Mouse (Mus musculus) embryonic facial prominence, embryonic 11.5 days (tissue): ENCODE measurements around the gene Prkcg. TPM values are rescaled to one million over a fixed set of nuclear protein-coding genes. Genes with fewer than 3 reads are reported as not detected.
"Not testable (repeated sequence)": the region's sequence is repeated elsewhere in the genome, so short reads cannot be mapped to it uniquely, and the experiment has no call there.

Source experiments
- ATAC-seq: fragments of 200-750 bp; cut with Nextera tagmentation; replicated peaks from 2 replicates; pipeline ENCODE4 v1.8.0; 2017; ENCODE audit warnings: low read depth; ENCODE audit not compliant: insufficient number of reproducible peaks, low FRiP score, low TSS enrichment
- DNase-seq: peaks from one replicate; pipeline ENCODE4 v3.0.0-alpha.2; 2015; ENCODE audit warnings: low spot score
- H3K27ac ChIP-seq: fragments of 300-500 bp; sonication (generic); replicated peaks from 2 replicates; pipeline ENCODE4 v1.5.1; 2014; ENCODE audit warnings: mild to moderate bottlenecking, low read depth, low read length, control low read depth
- H3K27me3 ChIP-seq: fragments of 300-500 bp; sonication (generic); 2 replicates; pipeline ENCODE4 v1.6.1; 2014; ENCODE audit warnings: mild to moderate bottlenecking, low read length, moderate library complexity, mixed read lengths; ENCODE audit not compliant: control insufficient read depth, insufficient read depth
- H3K36me3 ChIP-seq: fragments of 300-500 bp; sonication (generic); replicated peaks from 2 replicates; pipeline ENCODE4 v1.6.1; 2014; ENCODE audit warnings: low read depth, mild to moderate bottlenecking, low read length, moderate library complexity, mixed read lengths; ENCODE audit not compliant: control insufficient read depth, insufficient read depth
- H3K4me1 ChIP-seq: fragments of 300-500 bp; sonication (generic); 2 replicates; pipeline ENCODE4 v1.6.1; 2014; ENCODE audit warnings: low read length, mixed read lengths; ENCODE audit not compliant: control insufficient read depth, insufficient read depth
- H3K4me2 ChIP-seq: fragments of 300-500 bp; sonication (generic); 2 replicates; pipeline ENCODE4 v1.6.1; 2014; ENCODE audit warnings: low read depth, mild to moderate bottlenecking, control low read depth, low read length, moderate library complexity
- H3K4me3 ChIP-seq: fragments of 300-500 bp; sonication (generic); 2 replicates; pipeline ENCODE4 v1.5.1; 2014; ENCODE audit warnings: low read depth, low read length, control low read depth
- H3K9ac ChIP-seq: fragments of 300-500 bp; sonication (generic); replicated peaks from 2 replicates; pipeline ENCODE4 v1.6.1; 2014; ENCODE audit warnings: mild to moderate bottlenecking, control low read depth, low read length
- H3K9me3 ChIP-seq: fragments of 300-500 bp; sonication (generic); replicated peaks from 2 replicates; pipeline ENCODE4 v1.6.1; 2016; ENCODE audit warnings: mild to moderate bottlenecking, low read length, inconsistent platforms, mixed read lengths; ENCODE audit not compliant: control insufficient read depth
- WGBS: fragments of 180-500 bp; shearing (Covaris S2); extraction: QIAGEN DNeasy Blood & Tissue Kit; methylation state at CpG from one replicate; pipeline ENCODE4 v1.1.7; 2014; 5-methylcytosine and 5-hydroxymethylcytosine counted together
- polyA plus RNA-seq: library from polyadenylated mRNA; unstranded; fragments of >200 nt; fragmentation: Nextera tagmentation; extraction: Ambion mirVana; gene quantifications from 2 replicates; pipeline ENCODE4 v1.2.1, GENCODE M21; 2014

Prkcg gene
- polyA plus RNA-seq, 1 experiment from 2014 or later, result 0.39 TPM

- Histone ChIP-seq H3K4me3 (no peak overlapping the region), H3K9me3 (no peaks in the 10 kb centered on the region), H3K27ac (no peak overlapping the region), H3K9ac (no peak overlapping the region), H3K36me3 (no peaks in the 10 kb centered on the region), H3K4me2 (no peak overlapping the region), H3K27me3 (no peaks in the 10 kb centered on the region), H3K4me1 (no peaks in the 10 kb centered on the region)
- ATAC-seq (no peak; the same call in 1 of the 2 replicates), DNase-seq (no peak)
- 84% methylated on average over 11 of the region's 11 CpGs for WGBS
Observed at GRCm38 (mm10) chr7:3283081-3283875, 5.7 kb upstream of the Prkcg start.

GRCm38 (mm10) chr7:3284604-3285003 lies 4.4 kb upstream of the Prkcg start:
- H3K36me3 ChIP-seq, result no peaks in the 10 kb centered on the region
- H3K27me3 ChIP-seq, result no peaks in the 10 kb centered on the region
- no peak for ATAC-seq
- H3K27ac ChIP-seq, result no peak overlapping the region
- no peak overlapping the region for H3K4me2 ChIP-seq
- WGBS, result 86% methylated on average over 10 of the region's 10 CpGs
- DNase-seq, result no peak
- H3K4me1 ChIP-seq, result no peaks in the 10 kb centered on the region
- H3K9me3 ChIP-seq, result no peaks in the 10 kb centered on the region
- no peak overlapping the region for H3K4me3 ChIP-seq
- H3K9ac ChIP-seq, result no peak overlapping the region

- no peaks in the 10 kb centered on the region for H3K27me3 ChIP-seq
- H3K9me3 ChIP-seq, result no peaks in the 10 kb centered on the region
- no peaks in the 10 kb centered on the region for H3K4me1 ChIP-seq
- H3K9ac ChIP-seq, result no peak overlapping the region
- ATAC-seq (no peak), DNase-seq (no peak)
- 92% methylated on average over 5 of the region's 5 CpGs for WGBS
- no peaks in the 10 kb centered on the region for H3K36me3 ChIP-seq
- H3K4me3 ChIP-seq, result no peak overlapping the region
- H3K27ac ChIP-seq, result no peak overlapping the region
- no peak overlapping the region for H3K4me2 ChIP-seq
Observed at GRCm38 (mm10) chr7:3286036-3286435, 2.9 kb upstream of the Prkcg start.

- Histone ChIP-seq H3K4me3 (no peak overlapping the region), H3K36me3 (no peaks in the 10 kb centered on the region), H3K9ac (no peak overlapping the region), H3K9me3 (no peaks in the 10 kb centered on the region), H3K27me3 (no peaks in the 10 kb centered on the region), H3K4me1 (no peaks in the 10 kb centered on the region), H3K27ac (no peak overlapping the region), H3K4me2 (no peak overlapping the region)
- ATAC-seq (no peak), DNase-seq (no peak)
- 50% methylated on average over 7 of the region's 7 CpGs for WGBS
Observed at GRCm38 (mm10) chr7:3287186-3287585, 1.8 kb upstream of the Prkcg start.

- H3K4me3 ChIP-seq, result peak overlapping the region; percentile 38
- WGBS, result 2% methylated on average over 18 of the region's 18 CpGs
- ATAC-seq (peak; percentile 89), DNase-seq (peak; percentile 97)
- H3K9me3 ChIP-seq, result no peaks in the 10 kb centered on the region
- peak overlapping the region; percentile 72; the same call in 1 of the 2 replicates for H3K27ac ChIP-seq
- peak overlapping the region; percentile 76 for H3K4me2 ChIP-seq
- no peaks in the 10 kb centered on the region for H3K36me3 ChIP-seq
- no peaks in the 10 kb centered on the region for H3K27me3 ChIP-seq
- H3K9ac ChIP-seq, result no peak overlapping the region; the same call in 1 of the 2 replicates
- H3K4me1 ChIP-seq, result no peaks in the 10 kb centered on the region
Observed at GRCm38 (mm10) chr7:3290257-3291033, 1.5 kb downstream of the Prkcg start.

- Histone ChIP-seq H3K27ac (no peak overlapping the region), H3K4me1 (no peaks in the 10 kb centered on the region), H3K27me3 (no peaks in the 10 kb centered on the region), H3K4me2 (peak overlapping the region; percentile 76), H3K9ac (peak overlapping the region; percentile 18; the same call in 1 of the 2 replicates), H3K9me3 (no peaks in the 10 kb centered on the region), H3K4me3 (peak overlapping the region; percentile 38), H3K36me3 (no peaks in the 10 kb centered on the region)
- DNase-seq (no peak), ATAC-seq (no peak)
- 39% methylated on average over 6 of the region's 6 CpGs for WGBS
Observed at GRCm38 (mm10) chr7:3291197-3291596, 2.2 kb downstream of the Prkcg start.

GRCm38 (mm10) chr7:3291764-3292163 lies 2.8 kb downstream of the Prkcg start:
- Histone ChIP-seq H3K4me2 (peak overlapping the region; percentile 21; the same call in 1 of the 2 replicates), H3K27me3 (no peaks in the 10 kb centered on the region), H3K4me1 (no peaks in the 10 kb centered on the region), H3K9me3 (no peaks in the 10 kb centered on the region), H3K36me3 (no peaks in the 10 kb centered on the region), H3K4me3 (no peak overlapping the region), H3K27ac (no peak overlapping the region), H3K9ac (no peak overlapping the region)
- 69% methylated on average over 3 of the region's 3 CpGs for whole genome bisulfite sequencing
- DNase-seq (no peak), ATAC-seq (no peak)

- not testable (repeated sequence) for H3K4me1 ChIP-seq, ATAC-seq, H3K27me3 ChIP-seq, DNase-seq, H3K36me3 ChIP-seq, H3K4me3 ChIP-seq, H3K9ac ChIP-seq, H3K27ac ChIP-seq, H3K9me3 ChIP-seq
- peak overlapping the region; percentile 21 for H3K4me2 ChIP-seq
- 74% methylated on average over 12 of the region's 12 CpGs for WGBS
Observed at GRCm38 (mm10) chr7:3292271-3292670, 3.3 kb downstream of the Prkcg start.
